Mouse (Mus musculus): ENCODE measurements around the gene Hrh3.

Gene Hrh3

GRCm38 (mm10) chr2:180103978-180104658 lies at the start of gene Hrh3:
Gene Hrh3, minus strand, starts transcription at chr2:180104488.
- in situ Hi-C loops (cut with MboI; ENCODE audit: unreplicated experiment in 2 of 2) = no loop called here

- in situ Hi-C loops (cut with MboI; ENCODE audit: unreplicated experiment in 2 of 2) = no loop called here
Measured at GRCm38 (mm10) chr2:180148551-180148950, 44.3 kb upstream of the Hrh3 start.

- in situ Hi-C loops (cut with MboI; ENCODE audit: unreplicated experiment in 2 of 2) = no loop called here
Measured at GRCm38 (mm10) chr2:180147379-180147778, 43.1 kb upstream of the Hrh3 start.

GRCm38 (mm10) chr2:180146091-180146490 lies 41.8 kb upstream of the Hrh3 start:
- in situ Hi-C loops (cut with MboI; ENCODE audit: unreplicated experiment in 2 of 2) = no loop called here

- in situ Hi-C loops (cut with MboI; ENCODE audit: unreplicated experiment in 2 of 2) = no loop called here
Measured at GRCm38 (mm10) chr2:180135414-180135813, 31.1 kb upstream of the Hrh3 start.

GRCm38 (mm10) chr2:180133911-180134310 lies 29.6 kb upstream of the Hrh3 start:
- in situ Hi-C loops (cut with MboI; ENCODE audit: unreplicated experiment in 2 of 2) = no loop called here

- in situ Hi-C loops (cut with MboI; ENCODE audit: unreplicated experiment in 2 of 2) = no loop called here
Measured at GRCm38 (mm10) chr2:180133231-180133630, 28.9 kb upstream of the Hrh3 start.

- in situ Hi-C loops (cut with MboI; ENCODE audit: unreplicated experiment in 2 of 2) = loop anchor here in 1 of 2 experiments (5.0 kb wide), 1 partner anchor 75 kb away; no protein-coding TSS in a partner anchor
Measured at GRCm38 (mm10) chr2:180127675-180128074, 23.4 kb upstream of the Hrh3 start.

GRCm38 (mm10) chr2:180126195-180126594 lies 21.9 kb upstream of the Hrh3 start:
- in situ Hi-C loops (cut with MboI; ENCODE audit: unreplicated experiment in 2 of 2) = loop anchor here in 1 of 2 experiments (5.0 kb wide), 1 partner anchor 74 kb away; no protein-coding TSS in a partner anchor

- in situ Hi-C loops (cut with MboI; ENCODE audit: unreplicated experiment in 2 of 2) = loop anchor here in 1 of 2 experiments (5.0 kb wide), 2 partner anchors 77 to 212 kb away; no protein-coding TSS in a partner anchor
Measured at GRCm38 (mm10) chr2:180124192-180124591, 19.9 kb upstream of the Hrh3 start.

GRCm38 (mm10) chr2:180120292-180120761 lies 16.0 kb upstream of the Hrh3 start:
- in situ Hi-C loops (cut with MboI; ENCODE audit: unreplicated experiment in 2 of 2) = loop anchor here in 1 of 2 experiments (5.0 kb wide), 2 partner anchors 73 to 208 kb away; no protein-coding TSS in a partner anchor

- in situ Hi-C loops (cut with MboI; ENCODE audit: unreplicated experiment in 2 of 2) = loop anchor here in 1 of 2 experiments (5.0 kb wide), 2 partner anchors 72 to 207 kb away; no protein-coding TSS in a partner anchor
Measured at GRCm38 (mm10) chr2:180119439-180120291, 15.4 kb upstream of the Hrh3 start.

GRCm38 (mm10) chr2:180118661-180119438 lies 14.6 kb upstream of the Hrh3 start, which contains the start of gene Osbpl2:
Gene Osbpl2, plus strand, starts transcription at chr2:180119306.
- in situ Hi-C loops (cut with MboI; ENCODE audit: unreplicated experiment in 2 of 2) = no loop called here

- in situ Hi-C loops (cut with MboI; ENCODE audit: unreplicated experiment in 2 of 2) = no loop called here
Measured at GRCm38 (mm10) chr2:180117485-180118194, 13.4 kb upstream of the Hrh3 start.

GRCm38 (mm10) chr2:180116741-180117484 lies 12.6 kb upstream of the Hrh3 start:
- in situ Hi-C loops (cut with MboI; ENCODE audit: unreplicated experiment in 2 of 2) = no loop called here

GRCm38 (mm10) chr2:180116081-180116493 lies 11.8 kb upstream of the Hrh3 start:
- in situ Hi-C loops (cut with MboI; ENCODE audit: unreplicated experiment in 2 of 2) = no loop called here

- in situ Hi-C loops (cut with MboI; ENCODE audit: unreplicated experiment in 2 of 2) = no loop called here
Measured at GRCm38 (mm10) chr2:180115279-180115678, 11.0 kb upstream of the Hrh3 start.

GRCm38 (mm10) chr2:180113909-180114890 lies 9.9 kb upstream of the Hrh3 start:
- in situ Hi-C loops (cut with MboI; ENCODE audit: unreplicated experiment in 2 of 2) = loop anchor here in 1 of 2 experiments (5.0 kb wide), 1 partner anchor 37 kb away; no protein-coding TSS in a partner anchor

Measured in v-Abl transformed pro-B cells (cell line).